9 mouse cellular contexts compared by ENCODE assay signal in the genomic region with DNA sequence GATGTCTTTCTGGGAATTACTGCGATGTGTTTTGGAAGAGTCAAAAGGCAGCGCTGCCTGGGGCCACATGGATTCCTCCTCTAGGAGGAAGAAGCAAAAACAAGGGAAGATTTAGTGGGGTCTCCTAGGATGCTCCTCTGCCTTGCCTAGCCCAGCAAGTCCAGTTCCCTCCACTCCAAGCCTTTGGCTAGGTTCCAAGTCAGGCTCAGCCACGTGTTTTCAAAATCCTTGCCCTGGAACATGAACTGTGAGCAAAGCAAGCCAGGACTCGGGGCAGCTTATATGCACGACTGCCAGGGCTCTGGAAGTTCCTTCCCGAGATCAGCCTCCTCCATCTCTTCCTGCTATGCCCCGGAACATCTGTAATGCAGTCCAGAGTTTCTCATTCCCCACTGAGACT.
DNase-seq lines count a peak whose midpoint lies in the region; ATAC-seq and TF ChIP-seq lines count a peak whose summit lies in the region.
"Had no signal": no experiment of that assay in that cellular context is flagged by ENCODE, and none has a peak within 500 bp of the region (broad histone marks: within the 10 kb centered on the region; RNA-seq: fewer than 3 reads in every experiment).

No protein-coding gene starts in this region.

- TF ChIP-seq EP300 in lung, postnatal 0 days (IDR thresholded peaks at IDR 0.05): no peak

- WGBS in hindbrain, postnatal 0 days: 45% methylated on average over 7 of the region's 7 CpGs
- 63% methylated on average over 7 of the region's 7 CpGs for WGBS in hindbrain, embryonic 12.5 days
- WGBS in lung, postnatal 0 days: 30% methylated on average over 7 of the region's 7 CpGs

- no peak overlapping the region for H3K9ac ChIP-seq in hindbrain, postnatal 0 days (replicated peaks; ENCODE audit: low read length)
- no peak overlapping the region for H3K9ac ChIP-seq in hindbrain, embryonic 12.5 days
- H3K9ac ChIP-seq in lung, postnatal 0 days (replicated peaks; ENCODE audit: low read depth): no peak overlapping the region

- peak; percentile 32 for DNase-seq in adrenal gland, postnatal 10 days
- DNase-seq in adrenal gland, adult 2 months: no peak
- DNase-seq in hindbrain, postnatal 0 days (ENCODE audit: low spot score): peak; percentile 56
- DNase-seq in heart, postnatal 4 days: peak; percentile 46
- peak; percentile 32 for DNase-seq in lung, postnatal 0 days (ENCODE audit: low spot score)
- DNase-seq in right cerebral cortex, adult 18-20 months: no peak
- DNase-seq in frontal cortex, postnatal 10 days (ENCODE audit: low spot score in 2 of 2): no peak
- DNase-seq: cerebellum, adult 8-10 months had no signal

- H3K4me2 ChIP-seq in hindbrain, postnatal 0 days (ENCODE audit: low read depth, low read length): no peak overlapping the region
- H3K4me2 ChIP-seq in hindbrain, embryonic 12.5 days (replicated peaks): no peak overlapping the region
- H3K4me2 ChIP-seq in lung, postnatal 0 days (replicated peaks; ENCODE audit: low read depth, low read length): no peak overlapping the region

- no peaks in the 10 kb centered on the region for H3K36me3 ChIP-seq in hindbrain, postnatal 0 days (ENCODE audit: insufficient read depth, low read length)
- no peaks in the 10 kb centered on the region for H3K36me3 ChIP-seq in hindbrain, embryonic 12.5 days
- H3K36me3 ChIP-seq in lung, postnatal 0 days (ENCODE audit: insufficient read depth, low read length): no peaks in the 10 kb centered on the region

- H3K4me1 ChIP-seq in hindbrain, postnatal 0 days (ENCODE audit: insufficient read depth, low read length): no peaks in the 10 kb centered on the region
- peaks cover 16% of the 10 kb centered on the region for H3K4me1 ChIP-seq in hindbrain, embryonic 12.5 days
- peaks cover 11% of the 10 kb centered on the region; the same call in 1 of the 2 replicates for H3K4me1 ChIP-seq in lung, postnatal 0 days (ENCODE audit: insufficient read depth, low read depth, low read length)

- H3K9me3 ChIP-seq in hindbrain, postnatal 0 days (ENCODE audit: low read length): no peaks in the 10 kb centered on the region
- H3K9me3 ChIP-seq in hindbrain, embryonic 12.5 days (replicated peaks): no peaks in the 10 kb centered on the region
- H3K9me3 ChIP-seq in lung, postnatal 0 days (ENCODE audit: low read length): no peaks in the 10 kb centered on the region

- H3K4me3 ChIP-seq in hindbrain, postnatal 0 days (ENCODE audit: low read length): no peak overlapping the region
- no peak overlapping the region for H3K4me3 ChIP-seq in hindbrain, embryonic 12.5 days
- H3K4me3 ChIP-seq in lung, postnatal 0 days (ENCODE audit: low read depth, low read length): no peak overlapping the region

- H3K27ac ChIP-seq in hindbrain, postnatal 0 days: no peak overlapping the region
- H3K27ac ChIP-seq in hindbrain, embryonic 12.5 days: no peak overlapping the region
- no peak overlapping the region for H3K27ac ChIP-seq in lung, postnatal 0 days (ENCODE audit: low read length)

- no peak for ATAC-seq in hindbrain, postnatal 0 days
- ATAC-seq in hindbrain, embryonic 12.5 days (ENCODE audit: low FRiP score): no peak
- no peak for ATAC-seq in lung, postnatal 0 days

- no peaks in the 10 kb centered on the region for H3K27me3 ChIP-seq in hindbrain, postnatal 0 days (ENCODE audit: insufficient read depth, low read length)
- H3K27me3 ChIP-seq in hindbrain, embryonic 12.5 days: no peaks in the 10 kb centered on the region
- no peaks in the 10 kb centered on the region for H3K27me3 ChIP-seq in lung, postnatal 0 days (replicated peaks; ENCODE audit: insufficient read depth, low read length)

- TF ChIP-seq CTCF in hindbrain, postnatal 0 days (IDR thresholded peaks at IDR 0.05; ENCODE audit: low read depth): no peak
- no peak for TF ChIP-seq CTCF in lung, postnatal 0 days (IDR thresholded peaks at IDR 0.05)

Comparison
In these comparisons a context has a peak if more than half of its experiments do, and no peak if none do; other contexts are left out.
1. DNase-seq: peak in adrenal gland, postnatal 10 days (single experiment), hindbrain, postnatal 0 days (single experiment), heart, postnatal 4 days (single experiment) and lung, postnatal 0 days (single experiment); none in adrenal gland, adult 2 months (single experiment), right cerebral cortex, adult 18-20 months (single experiment) and frontal cortex, postnatal 10 days (0 of 2).